Mouse (Mus musculus) induced T-regulatory cell, adult 2 months (primary cell): Measurements from ENCODE around the gene Sgms1.
A peak's percentile ranks its signal among the peaks of the same experiment; 100 is the strongest.
"Not testable (repeated sequence)": the region's sequence is repeated elsewhere in the genome, so short reads cannot be mapped to it uniquely, and the experiment has no call there.

ENCODE experiments used
- DNase-seq: peaks from one replicate; pipeline ENCODE4 v3.0.0-alpha.2; 2012; ENCODE audit warnings: low read depth

Sgms1 gene

DNA sequence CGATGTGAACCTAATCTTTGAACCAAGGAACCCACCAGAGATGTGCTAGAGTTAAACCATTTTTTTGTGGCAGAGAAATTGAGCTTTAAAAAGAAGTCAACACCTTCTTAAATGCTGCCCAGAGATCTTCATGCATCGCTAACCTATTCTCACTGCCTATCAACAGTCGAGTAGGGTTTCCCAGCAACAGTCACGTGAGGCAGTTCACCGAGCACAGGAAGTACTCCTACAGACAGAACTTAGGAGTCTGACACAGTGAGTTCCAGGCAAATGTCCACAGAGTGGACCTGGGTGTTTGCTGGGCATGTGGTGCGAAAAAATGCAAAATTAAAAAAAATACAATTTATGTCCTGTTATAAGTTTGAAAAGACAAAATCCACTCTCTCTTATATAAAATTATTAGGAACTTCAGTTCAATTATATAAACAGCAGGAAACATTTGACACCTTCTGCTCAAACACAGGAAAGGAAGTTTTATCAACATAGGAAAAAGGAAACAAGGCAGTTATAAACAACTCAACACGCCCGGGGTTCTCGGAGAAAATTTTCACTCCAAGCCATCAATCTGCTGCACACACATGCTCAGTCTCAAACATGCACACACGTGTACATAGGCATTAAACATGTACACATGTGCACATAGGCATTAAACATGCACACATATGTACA lies 64.3 kb downstream of the Sgms1 start:
- DNase-seq, result peak; percentile 65

DNA sequence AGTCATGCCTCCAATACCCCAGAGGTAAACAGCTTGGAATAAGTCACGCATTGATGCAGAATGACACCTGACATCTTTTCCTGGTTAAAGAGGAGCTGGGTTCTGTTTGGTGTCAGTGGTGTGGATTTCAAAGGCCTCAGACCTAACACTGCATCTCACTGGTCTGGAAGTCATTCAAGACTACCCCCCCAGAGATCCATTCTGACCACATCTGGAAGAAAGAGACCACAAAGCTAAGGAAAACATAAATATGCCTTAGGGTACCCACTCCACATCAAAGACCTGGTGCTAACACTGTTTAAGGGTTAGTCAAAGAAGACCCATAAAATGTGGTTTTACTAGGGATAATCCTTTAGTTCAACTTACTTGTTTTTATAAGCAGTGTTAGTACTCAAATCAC lies 65.0 kb downstream of the Sgms1 start:
- no peak for DNase-seq

DNA sequence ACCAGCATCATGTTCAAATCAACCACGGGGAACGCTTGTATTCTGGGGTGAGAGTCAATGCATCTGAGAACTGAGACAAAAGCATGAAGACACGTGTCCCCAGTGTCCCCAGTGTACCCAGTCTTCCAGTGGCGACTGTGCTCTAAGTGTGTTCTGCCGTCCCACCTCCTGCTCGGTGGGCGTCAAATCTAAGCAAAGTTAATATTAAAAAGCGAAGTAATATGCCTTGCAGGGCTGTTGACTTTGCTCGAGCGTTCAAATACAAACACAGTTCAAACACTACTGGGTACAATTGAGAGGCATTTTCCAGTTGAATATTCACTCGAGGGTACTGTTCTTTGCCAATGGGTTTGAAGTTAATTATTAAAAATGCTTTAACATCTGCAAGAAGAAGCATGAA lies 66.4 kb downstream of the Sgms1 start:
- DNase-seq, result no peak

DNA sequence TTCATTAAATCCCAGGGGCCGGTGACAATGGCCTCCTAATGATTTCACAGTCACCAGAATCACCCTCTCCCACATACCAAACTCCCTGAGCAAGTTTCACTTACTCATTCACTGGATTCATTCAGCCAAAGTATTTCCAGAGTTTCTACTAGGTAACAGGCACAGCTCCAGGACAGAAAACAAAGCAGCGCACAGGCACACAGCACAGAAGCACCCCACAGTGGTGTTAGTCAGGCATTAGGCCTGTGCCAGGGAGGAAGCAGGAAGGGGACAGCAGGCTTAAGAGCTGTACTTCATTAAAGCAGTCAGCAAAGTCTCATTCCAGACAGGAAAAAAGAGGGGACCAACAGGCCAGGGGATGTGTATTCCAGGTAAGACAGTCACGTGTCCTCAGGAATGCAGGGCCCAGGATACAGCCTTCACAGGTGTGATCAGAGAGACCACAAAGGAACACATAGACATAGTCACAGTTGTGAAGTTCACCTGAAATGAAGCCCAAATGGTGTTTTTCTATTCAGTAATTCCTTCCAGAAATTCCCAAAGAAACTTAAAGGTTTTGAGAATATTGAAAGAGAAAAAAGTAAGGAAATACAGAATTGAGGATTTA lies 67.0 kb downstream of the Sgms1 start:
- DNase-seq, result no peak

DNA sequence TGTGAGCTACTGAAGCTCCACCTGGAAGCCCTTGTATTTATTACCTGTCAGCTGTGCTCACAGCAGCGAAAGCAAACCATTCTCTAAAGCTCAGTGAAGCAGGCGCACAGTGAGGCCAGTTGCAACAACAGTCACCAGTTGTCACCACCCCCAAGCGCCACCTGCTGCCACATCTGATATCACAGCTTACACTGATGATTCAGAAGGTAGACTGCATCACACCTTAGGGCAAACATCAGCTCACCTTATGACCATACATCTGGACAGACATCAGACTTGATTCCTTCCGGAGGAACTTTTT lies 69.2 kb downstream of the Sgms1 start:
- peak; percentile 91 for DNase-seq

DNA sequence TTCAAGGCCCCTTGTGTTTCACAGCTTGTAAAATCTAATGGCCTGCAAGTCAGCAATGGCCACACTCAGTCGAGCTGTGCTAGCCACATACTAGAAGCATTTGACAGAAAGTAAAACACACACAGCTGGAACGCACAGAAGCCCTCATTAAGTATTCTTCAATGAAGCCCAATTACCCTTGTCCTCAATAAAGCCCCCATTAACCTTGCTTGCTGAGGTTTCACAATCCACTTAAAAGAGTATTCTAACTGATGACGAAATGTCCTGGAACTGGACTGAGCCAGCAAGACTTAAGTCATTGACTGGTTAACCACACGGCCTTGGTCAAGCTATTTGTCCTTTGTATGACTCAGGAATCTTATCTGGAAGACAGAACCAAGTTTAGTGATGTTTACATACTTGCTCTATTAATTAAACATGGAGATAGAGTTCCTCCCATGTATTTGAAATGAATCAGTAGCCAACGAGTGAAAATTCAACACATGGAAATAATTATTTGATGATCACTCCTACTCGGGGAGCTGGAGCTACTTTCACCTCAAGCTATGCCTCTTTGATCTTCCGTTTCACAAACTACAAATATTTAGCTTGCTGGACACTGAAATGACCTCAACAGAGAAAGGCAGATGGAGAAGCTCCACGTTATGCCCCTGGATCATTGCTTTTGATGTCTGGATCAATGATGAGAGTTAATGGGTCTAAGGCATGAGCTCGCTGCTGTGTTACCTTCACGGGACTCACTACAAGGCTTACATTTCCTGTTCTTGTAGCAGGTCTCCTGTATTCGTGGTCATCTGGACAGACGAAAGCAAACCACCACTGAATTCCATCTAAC lies 69.8 kb downstream of the Sgms1 start:
- DNase-seq, result no peak

DNA sequence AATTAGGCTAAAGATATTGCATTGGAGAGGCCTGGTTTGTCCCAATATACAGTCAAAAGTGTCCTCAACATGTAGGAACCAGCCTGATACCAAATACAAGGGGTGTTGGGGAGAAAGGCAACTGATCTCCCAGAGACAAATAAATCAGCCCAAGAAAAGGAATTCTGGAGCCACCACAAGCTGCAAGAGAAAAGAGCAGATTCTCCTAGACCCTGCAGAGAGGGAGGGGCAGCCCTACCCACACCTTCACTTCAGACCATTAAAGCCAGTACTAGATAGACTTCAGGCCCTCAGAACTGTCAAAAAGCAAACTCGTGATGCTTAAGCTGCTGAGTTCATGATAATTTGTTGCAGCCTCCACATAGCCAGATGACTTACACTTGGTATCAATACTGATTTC lies 70.5 kb downstream of the Sgms1 start:
- no peak for DNase-seq

DNA sequence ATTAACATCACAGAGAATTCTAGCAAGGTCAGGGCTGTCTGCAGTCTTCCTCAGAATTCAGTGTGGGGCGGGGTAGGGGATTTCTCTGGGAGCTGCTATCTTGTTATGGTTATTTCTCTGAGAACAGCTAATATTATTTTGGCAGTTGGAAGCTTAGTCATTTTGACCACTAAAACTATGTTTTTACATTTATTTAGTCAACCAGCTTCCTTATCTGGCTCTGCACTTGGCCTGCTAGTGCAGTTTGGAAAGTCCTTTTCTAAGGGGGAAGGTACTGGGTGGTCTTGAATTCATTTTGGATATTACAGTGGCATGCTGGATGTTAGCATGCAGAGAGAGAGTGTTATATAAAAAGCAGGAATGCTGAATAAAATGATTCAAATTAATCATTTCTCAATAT lies 72.2 kb downstream of the Sgms1 start:
- DNase-seq, result not testable (repeated sequence)

DNA sequence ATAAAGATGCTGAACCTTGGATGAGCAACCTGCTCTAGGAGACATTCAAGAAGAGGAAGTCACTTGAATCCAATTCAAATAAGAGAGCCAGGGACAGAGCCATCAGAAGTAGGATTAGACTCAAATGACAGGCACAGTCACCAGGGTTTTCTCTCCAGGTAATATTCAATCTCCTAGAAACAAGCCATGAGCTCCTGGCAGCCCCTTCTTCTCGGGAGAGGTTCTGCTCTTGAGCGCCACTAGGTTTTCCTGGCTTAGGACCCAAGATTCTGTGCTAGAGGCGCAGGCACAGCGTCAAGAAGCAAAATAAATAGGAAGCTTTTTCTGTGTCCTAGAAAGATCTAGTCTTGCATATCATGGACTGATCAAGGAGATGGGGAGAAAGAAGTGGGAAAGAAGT lies 76.2 kb downstream of the Sgms1 start:
- no peak for DNase-seq

DNA sequence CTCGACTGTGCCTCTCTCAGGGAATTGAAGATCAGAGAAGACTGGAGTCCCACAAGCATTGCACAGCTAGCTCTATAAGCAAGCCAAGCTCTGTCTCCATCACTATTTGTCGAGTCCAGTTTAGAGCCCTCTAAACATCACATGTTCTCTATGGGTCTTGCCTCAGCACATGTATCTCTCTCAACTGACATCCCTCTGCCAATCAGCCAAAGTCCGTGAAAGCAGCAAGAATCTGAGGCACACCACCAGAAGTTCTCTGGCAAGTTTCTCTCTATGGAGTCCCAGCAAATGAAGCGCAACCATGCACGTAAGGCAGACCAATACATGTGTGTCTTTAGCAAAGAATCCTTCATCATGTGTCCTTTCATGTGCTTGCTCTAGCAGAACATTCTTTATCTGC lies 77.8 kb downstream of the Sgms1 start:
- no peak for DNase-seq

DNA sequence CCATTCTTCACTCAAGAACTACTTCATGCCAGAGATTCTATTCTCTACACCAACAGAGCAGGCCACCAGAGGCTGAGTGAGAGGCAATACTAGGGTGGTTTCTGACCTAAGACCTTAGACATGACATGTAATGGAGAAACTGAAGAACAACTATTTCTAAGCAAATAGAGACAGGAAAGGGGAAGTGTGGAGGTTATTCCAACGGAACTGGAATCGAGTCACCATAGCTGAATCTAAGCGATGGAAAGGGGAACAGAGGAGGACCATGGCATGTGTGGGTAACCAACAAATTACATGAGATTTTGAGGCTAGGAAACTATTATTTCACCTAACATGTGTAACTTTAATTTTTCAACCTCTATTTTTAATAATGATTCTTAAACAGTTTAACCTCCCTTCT lies 78.5 kb downstream of the Sgms1 start:
- DNase-seq, result no peak

DNA sequence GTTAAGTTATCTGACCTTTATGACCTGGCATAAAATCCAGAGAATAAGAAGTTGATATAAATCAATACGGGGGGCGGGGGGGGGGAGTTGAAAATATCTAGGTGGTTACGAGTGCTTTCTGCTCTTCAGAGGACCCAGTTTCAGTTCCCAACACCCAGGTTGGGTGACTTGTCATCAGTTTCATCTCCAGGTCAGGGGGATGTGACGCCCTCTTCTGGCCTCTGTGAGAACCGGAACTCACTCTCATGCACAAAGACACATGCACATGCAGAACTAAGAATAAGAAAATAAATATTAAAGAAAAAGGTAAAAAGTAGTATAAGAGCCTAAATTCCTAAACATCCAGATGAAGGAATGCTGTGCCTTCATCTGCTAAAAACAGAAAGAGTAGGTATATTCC lies 79.0 kb downstream of the Sgms1 start:
- DNase-seq, result no peak

DNA sequence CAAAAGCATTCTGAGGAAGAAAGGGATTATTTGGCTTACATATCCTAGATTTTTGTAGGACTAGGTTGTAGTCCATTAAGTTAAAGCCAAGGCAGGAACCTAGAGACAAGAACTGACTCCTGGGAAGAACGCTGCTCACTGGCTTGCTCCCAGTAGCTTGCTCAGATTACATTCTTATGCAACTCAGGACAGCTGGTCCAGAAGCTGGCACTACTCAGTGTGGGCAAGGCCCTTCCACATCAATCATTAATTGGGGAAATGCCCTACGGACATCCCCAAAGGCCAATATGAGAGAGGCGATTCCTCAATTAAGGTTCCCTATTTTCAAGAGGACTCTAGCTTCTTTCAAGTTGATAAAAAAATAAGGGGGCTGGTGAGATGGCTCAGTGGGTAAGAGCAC lies 80.2 kb downstream of the Sgms1 start:
- DNase-seq, result no peak

DNA sequence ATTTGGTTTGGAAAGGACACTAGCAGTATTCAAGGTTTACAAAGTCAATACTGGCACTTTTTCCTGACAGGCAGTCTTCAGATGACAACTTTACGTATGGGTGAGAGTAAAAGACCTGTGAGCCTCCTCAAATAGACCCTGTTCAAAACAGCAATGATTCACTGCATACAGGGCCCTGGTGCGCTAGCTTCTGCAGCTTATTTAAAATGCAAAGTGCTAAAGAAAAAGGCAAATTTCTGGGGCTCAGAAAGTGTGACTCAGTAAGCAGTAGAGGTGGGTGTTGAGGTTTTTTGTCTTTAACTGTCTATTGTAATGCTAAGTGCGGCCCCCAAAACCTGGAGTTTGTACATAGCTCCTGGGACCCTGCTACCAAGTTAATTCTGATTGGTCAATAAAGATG lies 81.2 kb downstream of the Sgms1 start:
- DNase-seq, result no peak

DNA sequence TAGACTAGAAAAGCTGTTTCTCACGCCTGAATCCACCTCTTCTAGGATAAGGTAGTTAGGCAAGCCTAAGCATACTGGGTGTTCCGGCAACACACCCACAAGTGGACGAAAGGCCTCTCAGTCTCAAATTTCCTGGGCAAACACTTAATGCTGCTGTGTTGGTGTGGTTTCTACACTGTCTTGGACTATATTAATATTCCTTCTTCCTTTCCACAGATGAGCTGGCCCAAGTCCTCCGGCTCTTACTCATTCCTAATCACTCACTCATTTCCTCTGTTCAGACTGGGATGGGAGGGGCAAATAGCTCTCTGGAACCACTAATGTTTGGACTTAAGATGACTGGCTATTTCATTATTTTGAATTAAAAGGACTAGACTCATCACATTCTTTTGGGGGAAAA lies 84.6 kb downstream of the Sgms1 start:
- DNase-seq, result no peak

DNA sequence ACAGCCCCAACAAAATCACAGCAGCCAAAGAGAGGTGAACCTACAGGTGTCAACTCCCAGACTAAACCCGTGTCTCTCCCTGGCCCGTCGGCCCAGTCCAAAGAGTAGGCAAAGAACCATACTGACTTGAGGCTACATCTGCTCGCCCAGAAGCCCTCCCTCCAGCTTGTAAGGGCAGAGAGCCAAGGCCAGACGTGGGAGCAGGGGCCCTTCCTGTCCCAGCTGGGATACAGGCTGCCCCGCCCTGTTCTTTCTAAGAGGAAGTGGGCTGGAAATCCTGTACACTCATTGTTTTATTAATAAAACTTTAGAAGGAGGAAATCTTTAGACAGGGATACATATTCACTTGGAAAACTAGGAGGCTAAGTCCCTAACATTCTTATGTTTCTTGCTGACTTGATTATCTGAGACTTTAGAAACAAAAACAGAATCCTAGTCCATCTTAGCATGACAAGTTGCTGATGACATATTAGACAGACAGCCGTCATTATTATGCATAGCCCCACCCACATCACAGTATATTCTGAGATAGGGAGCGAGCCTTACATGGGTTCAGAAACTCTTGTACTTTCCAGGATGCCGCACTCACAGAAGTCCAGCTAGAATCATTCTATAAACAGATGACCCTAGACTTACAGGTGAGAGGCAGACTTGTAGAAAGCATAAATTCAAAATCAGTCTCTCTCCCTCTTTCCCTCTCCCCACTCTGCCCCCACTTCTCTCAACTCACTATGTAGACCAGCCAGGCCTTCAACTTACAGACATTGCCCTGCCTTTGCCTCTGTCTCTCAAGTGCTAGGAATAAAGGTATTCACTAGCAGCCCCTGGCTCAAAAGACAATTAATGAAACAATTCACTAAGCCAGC lies 85.3 kb downstream of the Sgms1 start:
- DNase-seq, result no peak

DNA sequence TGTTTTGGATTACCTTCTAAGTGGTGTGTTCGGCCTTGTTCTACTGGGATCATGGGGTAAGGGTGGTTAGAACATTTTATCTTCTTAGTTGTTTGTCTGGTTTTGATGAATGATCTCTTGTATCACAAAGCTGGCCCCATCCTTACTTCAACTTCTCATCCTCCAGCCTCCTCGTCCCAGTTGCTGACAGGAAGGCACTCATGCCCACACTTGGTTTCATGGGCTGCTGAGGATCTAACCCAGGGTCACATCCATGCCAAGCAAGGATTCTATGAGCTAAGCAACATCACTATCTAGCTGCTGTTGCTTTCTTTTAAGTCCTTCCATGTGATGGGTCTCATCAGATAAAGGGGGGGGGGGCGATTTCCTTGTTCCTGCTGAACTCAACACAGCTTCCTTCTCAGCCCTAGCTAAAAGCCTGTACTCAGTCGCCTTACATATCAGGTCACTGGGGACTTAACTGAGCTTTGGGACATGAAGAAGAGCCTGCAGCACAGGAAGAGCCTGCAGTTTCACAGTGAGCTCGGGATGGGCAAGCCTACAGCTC lies 86.6 kb downstream of the Sgms1 start:
- no peak for DNase-seq

DNA sequence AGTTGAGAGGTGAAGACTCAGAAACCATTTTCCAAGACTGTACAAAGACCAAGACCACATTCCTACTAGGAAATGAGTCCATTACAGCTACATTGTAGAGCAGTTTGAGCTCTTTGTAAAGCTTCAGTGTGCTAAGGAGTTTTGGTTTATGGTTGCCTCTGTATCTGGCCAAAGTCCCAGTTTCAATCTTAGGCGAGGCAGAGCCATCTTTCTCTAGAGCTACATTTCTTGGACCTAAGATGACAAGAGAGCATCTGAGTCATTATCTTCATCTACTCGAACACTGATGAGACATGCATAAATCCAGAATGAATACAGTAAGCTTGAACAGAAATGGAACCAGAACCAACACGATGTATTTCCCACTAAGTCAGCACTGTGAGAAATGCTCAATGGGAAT lies 87.9 kb downstream of the Sgms1 start:
- DNase-seq, result no peak

DNA sequence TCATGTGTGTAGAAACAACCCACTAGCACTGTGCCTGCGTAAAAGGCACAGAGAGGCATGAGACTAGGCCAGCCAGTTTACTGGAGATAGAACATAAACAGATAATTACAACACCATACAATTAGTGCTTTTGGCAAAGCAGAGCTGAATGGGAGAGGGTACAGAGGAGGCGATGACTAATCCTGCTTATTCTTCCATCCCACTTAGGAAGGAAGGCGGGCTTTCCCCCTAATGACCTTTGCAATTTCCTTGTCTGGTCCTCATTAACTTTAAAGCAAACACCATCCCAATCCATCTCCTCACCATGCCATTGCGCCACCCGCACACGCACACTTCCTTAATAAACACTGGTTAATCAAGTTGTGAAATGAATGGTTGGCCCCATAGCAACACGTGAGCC lies 91.3 kb downstream of the Sgms1 start:
- DNase-seq, result no peak

DNA sequence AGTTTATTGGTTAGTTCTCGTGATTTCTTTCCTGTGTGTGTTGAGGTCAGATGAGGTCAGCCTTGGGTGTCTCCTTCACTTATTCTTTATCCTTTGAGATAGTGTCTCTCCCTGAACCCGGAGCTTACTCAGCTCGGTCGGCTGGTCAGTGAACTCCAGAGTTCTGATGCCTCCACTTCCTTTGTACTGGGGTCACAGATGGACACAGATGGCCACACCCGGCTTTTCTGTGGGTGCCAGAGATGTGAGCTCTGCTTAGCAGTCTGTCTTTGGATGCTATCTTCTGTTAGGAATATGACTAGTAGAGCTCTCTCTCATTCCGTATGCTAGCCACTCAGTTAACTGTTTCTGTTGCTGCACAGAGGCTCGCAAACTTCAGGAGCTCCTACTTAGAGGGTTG lies 92.7 kb downstream of the Sgms1 start:
- no peak for DNase-seq

DNA sequence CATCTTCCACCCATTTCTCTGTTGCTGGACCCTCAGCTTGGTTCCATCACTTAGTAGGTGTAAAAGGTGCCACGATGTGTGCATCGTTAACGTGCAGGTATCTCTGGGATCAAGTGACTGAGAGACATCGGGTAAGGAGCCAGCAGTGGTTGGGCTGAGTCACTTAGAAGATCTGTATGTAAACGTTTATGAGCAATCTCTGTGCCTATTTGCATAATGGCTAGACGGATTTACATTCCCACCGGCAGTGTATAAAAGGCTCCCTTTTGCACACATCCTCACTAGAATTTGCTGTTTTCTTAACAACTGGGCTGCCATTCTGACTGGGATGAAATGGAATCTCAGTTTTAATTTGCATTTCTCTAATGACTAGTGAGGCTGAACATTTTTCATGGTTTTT lies 93.9 kb downstream of the Sgms1 start:
- DNase-seq, result no peak
